Mouse (Mus musculus) limb, embryonic 15.5 days (tissue): ENCODE measurements at regions not wholly inside any gene's neighbourhood (a gene's known extent, or its start where the extent isn't known, plus 50 kb on each side); places are given as distances from the start of the nearest gene placed in this dataset.

ENCODE experiments used
- ATAC-seq: fragments of 200-750 bp; cut with Nextera tagmentation; 2 replicates; pipeline ENCODE4 v1.8.0; 2017; ENCODE audit warnings: low read depth, moderate TSS enrichment; ENCODE audit not compliant: insufficient number of reproducible peaks, low FRiP score, low TSS enrichment
- H3K27ac ChIP-seq: fragments of 300-500 bp; sonication (generic); 2 replicates; pipeline ENCODE4 v1.5.1; 2015; ENCODE audit warnings: moderate library complexity, mild to moderate bottlenecking, inconsistent platforms
- H3K27me3 ChIP-seq: fragments of 300-500 bp; sonication (generic); 2 replicates; pipeline ENCODE4 v1.6.1; 2015; ENCODE audit warnings: inconsistent platforms
- H3K36me3 ChIP-seq: fragments of 300-500 bp; sonication (generic); 2 replicates; pipeline ENCODE4 v1.6.1; 2015; ENCODE audit warnings: inconsistent platforms
- H3K4me1 ChIP-seq: fragments of 300-500 bp; sonication (generic); 2 replicates; pipeline ENCODE4 v1.6.1; 2015; ENCODE audit warnings: inconsistent platforms
- H3K4me2 ChIP-seq: fragments of 300-500 bp; sonication (generic); 2 replicates; pipeline ENCODE4 v1.6.1; 2015; ENCODE audit warnings: mild to moderate bottlenecking, inconsistent platforms
- H3K4me3 ChIP-seq: fragments of 300-500 bp; sonication (generic); 2 replicates; pipeline ENCODE4 v1.5.1; 2015; ENCODE audit warnings: mild to moderate bottlenecking, inconsistent platforms
- H3K9ac ChIP-seq: fragments of 300-500 bp; sonication (generic); 2 replicates; pipeline ENCODE4 v1.6.1; 2015; ENCODE audit warnings: inconsistent platforms
- H3K9me3 ChIP-seq: fragments of 300-500 bp; sonication (generic); 2 replicates; pipeline ENCODE4 v1.6.1; 2016; ENCODE audit warnings: inconsistent platforms
- whole genome bisulfite sequencing: fragments of 180-500 bp; shearing (Covaris S2); methylation state at CpG from one replicate; pipeline ENCODE4 v1.1.7; 2015; 5-methylcytosine and 5-hydroxymethylcytosine counted together

GRCm38 (mm10) chr8:8142461-8142860 is 518.6 kb downstream of the Efnb2 start:
- Histone ChIP-seq H3K9ac (no peak overlapping the region), H3K27ac (no peak overlapping the region), H3K4me1 (no peaks in the 10 kb centered on the region), H3K27me3 (no peaks in the 10 kb centered on the region), H3K36me3 (no peaks in the 10 kb centered on the region), H3K4me2 (no peak overlapping the region), H3K4me3 (no peak overlapping the region), H3K9me3 (no peaks in the 10 kb centered on the region)
- no peak for ATAC-seq
- 47% methylated on average over 3 of the region's 3 CpGs for whole genome bisulfite sequencing

- WGBS: 59% methylated on average over 3 of the region's 3 CpGs
- Histone ChIP-seq H3K4me3 (no peak overlapping the region), H3K36me3 (no peaks in the 10 kb centered on the region), H3K9ac (no peak overlapping the region), H3K27me3 (no peaks in the 10 kb centered on the region), H3K9me3 (no peaks in the 10 kb centered on the region), H3K4me1 (no peaks in the 10 kb centered on the region), H3K4me2 (no peak overlapping the region), H3K27ac (no peak overlapping the region)
- ATAC-seq: no peak
Observed at GRCm38 (mm10) chr8:8139720-8140119, 521.3 kb downstream of the Efnb2 start.

DNA sequence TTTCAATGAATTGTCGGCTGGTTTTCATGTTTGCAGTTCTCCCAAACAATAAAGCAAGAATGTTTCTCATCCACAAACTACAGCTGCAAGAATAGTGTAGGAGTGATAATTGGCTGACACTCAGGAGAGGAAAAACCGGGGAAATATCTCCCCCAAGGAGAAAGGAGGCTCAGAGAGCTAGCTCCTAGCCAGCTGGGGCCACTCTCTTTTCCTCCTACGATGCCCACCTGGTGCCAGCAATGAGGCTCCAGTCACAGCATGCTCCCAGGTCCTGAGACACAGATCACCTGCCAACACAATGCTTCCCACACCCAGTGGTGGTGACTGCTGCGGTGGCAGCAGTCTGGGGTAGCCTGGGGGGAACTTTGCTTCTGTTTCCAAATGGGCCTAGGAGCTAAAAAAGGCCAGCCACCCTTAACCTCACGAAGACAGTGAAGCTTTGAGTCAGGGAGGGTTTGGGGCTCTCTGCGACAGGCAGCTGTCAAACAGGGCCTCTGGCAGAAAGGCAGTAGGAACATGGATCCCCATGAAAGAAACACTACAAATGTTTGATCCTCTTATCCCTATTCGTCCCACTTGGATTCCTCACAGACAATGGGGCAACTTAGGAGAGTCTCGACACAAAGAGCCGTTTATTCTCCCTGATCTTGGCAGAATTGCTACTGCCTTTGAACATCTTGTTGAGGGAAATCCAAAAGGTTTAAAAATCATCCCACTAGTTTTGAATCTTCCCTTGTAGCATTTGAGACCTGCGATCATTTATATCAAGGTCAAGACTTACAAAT is 527.8 kb downstream of the Efnb2 start:
- no peak overlapping the region for H3K9ac ChIP-seq
- WGBS: 47% methylated on average over 10 of the region's 10 CpGs
- H3K27ac ChIP-seq: no peak overlapping the region
- no peak overlapping the region for H3K4me2 ChIP-seq
- H3K4me3 ChIP-seq: no peak overlapping the region
- no peak for ATAC-seq
- H3K9me3 ChIP-seq: no peaks in the 10 kb centered on the region
- H3K27me3 ChIP-seq: no peaks in the 10 kb centered on the region
- no peaks in the 10 kb centered on the region for H3K4me1 ChIP-seq
- H3K36me3 ChIP-seq: no peaks in the 10 kb centered on the region

GRCm38 (mm10) chr8:8131961-8132376 is 529.1 kb downstream of the Efnb2 start:
- no peak overlapping the region for H3K9ac ChIP-seq
- H3K4me1 ChIP-seq: no peaks in the 10 kb centered on the region
- H3K27ac ChIP-seq: no peak overlapping the region
- H3K4me3 ChIP-seq: no peak overlapping the region
- H3K27me3 ChIP-seq: no peaks in the 10 kb centered on the region
- no peaks in the 10 kb centered on the region for H3K9me3 ChIP-seq
- no peak for ATAC-seq
- no peak overlapping the region for H3K4me2 ChIP-seq
- 29% methylated on average over 3 of the region's 3 CpGs for WGBS
- H3K36me3 ChIP-seq: no peaks in the 10 kb centered on the region

- no peak overlapping the region for H3K27ac ChIP-seq
- 58% methylated on average over 2 of the region's 2 CpGs for WGBS
- no peak overlapping the region for H3K4me2 ChIP-seq
- H3K4me3 ChIP-seq: no peak overlapping the region
- H3K9ac ChIP-seq: no peak overlapping the region
- no peaks in the 10 kb centered on the region for H3K4me1 ChIP-seq
- H3K27me3 ChIP-seq: no peaks in the 10 kb centered on the region
- no peaks in the 10 kb centered on the region for H3K9me3 ChIP-seq
- H3K36me3 ChIP-seq: no peaks in the 10 kb centered on the region
- ATAC-seq: no peak
Observed at GRCm38 (mm10) chr8:8130806-8131205, 530.2 kb downstream of the Efnb2 start.

GRCm38 (mm10) chr8:8115595-8116429 is 545.2 kb downstream of the Efnb2 start:
- Histone ChIP-seq H3K4me3 (no peak overlapping the region), H3K27ac (no peak overlapping the region), H3K9me3 (no peaks in the 10 kb centered on the region), H3K36me3 (no peaks in the 10 kb centered on the region), H3K27me3 (no peaks in the 10 kb centered on the region), H3K4me1 (no peaks in the 10 kb centered on the region), H3K4me2 (no peak overlapping the region), H3K9ac (no peak overlapping the region)
- WGBS: 43% methylated on average over 6 of the region's 6 CpGs
- ATAC-seq: no peak

DNA sequence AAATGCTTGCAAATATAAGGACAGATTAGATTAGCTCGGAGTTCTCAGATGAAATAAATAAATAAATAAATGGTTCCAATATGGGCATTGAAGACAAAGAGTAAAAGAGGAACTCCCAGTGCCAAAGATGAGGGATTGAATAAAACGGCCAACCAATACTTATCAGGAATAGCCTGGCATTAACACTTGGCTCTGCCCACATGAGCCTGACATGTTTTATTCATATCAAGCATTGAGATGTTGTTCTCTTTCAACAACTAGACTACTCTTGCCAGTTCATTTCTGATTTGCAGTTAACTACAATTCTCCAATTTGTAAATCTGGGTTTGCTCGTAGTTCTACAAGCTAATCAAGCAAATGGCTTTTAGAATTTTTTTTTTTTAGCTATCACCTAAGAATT is 546.4 kb downstream of the Efnb2 start:
- Histone ChIP-seq H3K9ac (no peak overlapping the region), H3K9me3 (no peaks in the 10 kb centered on the region), H3K27ac (no peak overlapping the region), H3K4me2 (no peak overlapping the region), H3K4me1 (no peaks in the 10 kb centered on the region), H3K4me3 (no peak overlapping the region), H3K27me3 (no peaks in the 10 kb centered on the region), H3K36me3 (no peaks in the 10 kb centered on the region)
- ATAC-seq: no peak
- 87% methylated on average over 3 of the region's 3 CpGs for WGBS

DNA sequence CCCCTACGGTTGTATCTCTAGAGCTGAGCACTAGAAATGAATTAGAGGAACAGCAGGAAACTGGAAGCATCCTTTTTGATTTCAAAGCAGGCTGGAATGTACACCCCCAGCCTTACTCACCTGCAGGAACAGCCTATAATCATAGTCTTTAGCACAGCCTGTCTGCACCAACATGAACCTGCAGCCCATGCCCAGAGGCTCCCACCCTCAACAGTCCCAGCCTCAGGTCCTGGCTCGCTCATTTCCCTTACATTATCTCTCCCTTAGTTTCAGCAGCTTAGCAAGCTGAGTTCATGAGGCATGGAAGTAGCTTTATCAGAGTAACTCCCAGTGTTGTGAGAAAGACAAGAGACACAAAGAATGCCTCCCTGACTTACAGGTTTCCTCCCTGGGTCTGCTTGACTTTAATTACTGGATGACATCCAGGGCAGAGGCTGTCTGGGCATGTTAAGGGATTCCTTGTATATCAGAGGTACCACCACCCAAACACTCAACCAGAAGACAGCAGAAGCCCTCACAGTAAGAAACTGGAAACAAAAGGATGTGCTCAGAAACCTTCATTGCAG is 551.2 kb downstream of the Efnb2 start:
- H3K27ac ChIP-seq: no peak overlapping the region
- no peak for ATAC-seq
- H3K4me2 ChIP-seq: no peak overlapping the region
- no peaks in the 10 kb centered on the region for H3K4me1 ChIP-seq
- no peaks in the 10 kb centered on the region for H3K27me3 ChIP-seq
- 56% methylated on average over 2 of the region's 2 CpGs for WGBS
- H3K36me3 ChIP-seq: no peaks in the 10 kb centered on the region
- no peak overlapping the region for H3K4me3 ChIP-seq
- no peak overlapping the region for H3K9ac ChIP-seq
- H3K9me3 ChIP-seq: no peaks in the 10 kb centered on the region

GRCm38 (mm10) chr8:8103492-8103891 is 557.5 kb downstream of the Efnb2 start:
- no peak overlapping the region for H3K9ac ChIP-seq
- no peaks in the 10 kb centered on the region for H3K9me3 ChIP-seq
- no peaks in the 10 kb centered on the region for H3K36me3 ChIP-seq
- H3K4me2 ChIP-seq: no peak overlapping the region
- WGBS: 13% methylated on average over 3 of the region's 3 CpGs
- ATAC-seq: peak; percentile 58
- peaks cover 30% of the 10 kb centered on the region for H3K4me1 ChIP-seq
- H3K27ac ChIP-seq: 0 out of 2 replicates have a peak overlapping the region, but pooled peaks have one; percentile 54
- H3K27me3 ChIP-seq: no peaks in the 10 kb centered on the region
- H3K4me3 ChIP-seq: no peak overlapping the region

DNA sequence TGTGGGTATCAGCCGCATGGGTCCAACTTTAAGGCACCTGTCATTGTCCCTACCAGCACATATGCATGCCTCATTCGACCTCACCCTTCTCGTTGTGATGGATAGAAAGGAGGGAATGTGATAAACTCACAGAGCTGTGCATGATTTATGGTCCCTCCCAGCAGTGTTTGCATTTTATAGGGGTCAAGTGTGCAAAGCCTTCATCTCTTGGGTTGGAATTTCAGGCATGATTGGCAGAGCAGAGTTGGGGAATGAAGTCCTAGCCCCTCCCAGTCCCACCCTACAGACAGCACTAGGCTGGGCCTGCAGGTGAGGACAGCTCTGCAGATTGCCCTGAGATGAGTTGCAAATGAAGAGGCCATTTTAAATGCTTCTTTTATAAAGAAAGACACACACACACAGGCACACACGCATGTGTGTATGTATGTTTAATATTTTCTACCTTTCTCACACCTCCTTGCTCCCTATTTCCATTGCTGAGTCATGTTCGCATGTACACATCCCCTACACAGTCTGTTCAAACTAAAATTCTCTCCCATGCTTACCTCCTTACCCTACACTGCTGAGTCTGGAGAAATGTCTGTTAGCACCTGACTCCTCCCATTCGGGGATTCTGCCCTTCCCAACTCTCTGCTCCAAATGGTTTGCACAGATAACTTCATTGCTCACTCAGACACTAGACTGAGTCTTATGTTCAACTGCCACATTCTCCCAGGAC is 558.9 kb downstream of the Efnb2 start:
- Histone ChIP-seq H3K4me1 (peaks cover 30% of the 10 kb centered on the region), H3K27ac (peak overlapping the region; percentile 1; the same call in 1 of the 2 replicates), H3K36me3 (no peaks in the 10 kb centered on the region), H3K9ac (no peak overlapping the region), H3K4me3 (no peak overlapping the region), H3K27me3 (no peaks in the 10 kb centered on the region), H3K4me2 (no peak overlapping the region), H3K9me3 (no peaks in the 10 kb centered on the region)
- WGBS: 39% methylated on average over 6 of the region's 6 CpGs
- no peak; the same call in 1 of the 2 replicates for ATAC-seq

GRCm38 (mm10) chr8:8092551-8092950 is 568.5 kb downstream of the Efnb2 start:
- no peak overlapping the region for H3K9ac ChIP-seq
- H3K9me3 ChIP-seq: no peaks in the 10 kb centered on the region
- no peaks in the 10 kb centered on the region for H3K27me3 ChIP-seq
- no peaks in the 10 kb centered on the region for H3K36me3 ChIP-seq
- H3K4me1 ChIP-seq: no peaks in the 10 kb centered on the region
- no peak overlapping the region for H3K4me3 ChIP-seq
- ATAC-seq: no peak
- H3K27ac ChIP-seq: no peak overlapping the region
- H3K4me2 ChIP-seq: no peak overlapping the region
